Mouse (Mus musculus): ENCODE data around the gene 4933424G06Rik. TPM values are rescaled to one million over a fixed set of nuclear protein-coding genes. Genes with fewer than 3 reads are reported as not detected.

Gene 4933424G06Rik
- polyA plus RNA-seq, 1 experiment from 2014 or later = 0.54 TPM

- Histone ChIP-seq H3K36me3 (replicated peaks; ENCODE audit: control insufficient read depth, insufficient read depth) (peaks cover 53% of the 10 kb centered on the region), H3K4me3 (replicated peaks; ENCODE audit: low read length) (no peak overlapping the region), H3K4me2 (replicated peaks) (no peak overlapping the region), H3K4me1 (replicated peaks; ENCODE audit: control insufficient read depth, insufficient read depth, low read length) (peaks cover 19% of the 10 kb centered on the region), H3K9ac (0 out of 2 replicates have a peak overlapping the region, but pooled peaks have one; percentile 11), H3K9me3 (ENCODE audit: control insufficient read depth, low read length) (no peaks in the 10 kb centered on the region), H3K27ac (no peak overlapping the region), H3K27me3 (ENCODE audit: control insufficient read depth, insufficient read depth, low read length) (no peaks in the 10 kb centered on the region)
- 87% methylated on average over 2 of the region's 2 CpGs for WGBS
- ATAC-seq (ENCODE audit: low FRiP score) = no peak
- no peak for DNase-seq (ENCODE audit: low spot score)
These were observed 2.8 kb upstream of the 4933424G06Rik start for GRCm38 (mm10) chr1:36707166-36707565.

- Histone ChIP-seq H3K9me3 (ENCODE audit: control insufficient read depth, low read length) (no peaks in the 10 kb centered on the region), H3K9ac (no peak overlapping the region; the same call in 1 of the 2 replicates), H3K4me3 (replicated peaks; ENCODE audit: low read length) (no peak overlapping the region), H3K27ac (no peak overlapping the region), H3K36me3 (replicated peaks; ENCODE audit: control insufficient read depth, insufficient read depth) (peaks cover 47% of the 10 kb centered on the region), H3K4me2 (replicated peaks) (0 out of 2 replicates have a peak overlapping the region, but pooled peaks have one; percentile 89), H3K27me3 (ENCODE audit: control insufficient read depth, insufficient read depth, low read length) (no peaks in the 10 kb centered on the region), H3K4me1 (replicated peaks; ENCODE audit: control insufficient read depth, insufficient read depth, low read length) (peaks cover 19% of the 10 kb centered on the region)
- ATAC-seq (ENCODE audit: low FRiP score) (no peak), DNase-seq (ENCODE audit: low spot score) (no peak)
- WGBS = 69% methylated on average over 3 of the region's 3 CpGs
These were observed 2.2 kb upstream of the 4933424G06Rik start for GRCm38 (mm10) chr1:36707797-36708196.

- no peak overlapping the region for H3K27ac ChIP-seq
- H3K36me3 ChIP-seq (replicated peaks; ENCODE audit: control insufficient read depth, insufficient read depth) = peaks cover 39% of the 10 kb centered on the region
- H3K9me3 ChIP-seq (ENCODE audit: control insufficient read depth, low read length) = no peaks in the 10 kb centered on the region
- WGBS = 80% methylated on average over 1 of the region's 1 CpGs
- peak overlapping the region; percentile 89 for H3K4me2 ChIP-seq (replicated peaks)
- ATAC-seq (ENCODE audit: low FRiP score) (no peak), DNase-seq (ENCODE audit: low spot score) (no peak)
- H3K27me3 ChIP-seq (ENCODE audit: control insufficient read depth, insufficient read depth, low read length) = no peaks in the 10 kb centered on the region
- peak overlapping the region; percentile 94 for H3K9ac ChIP-seq
- H3K4me1 ChIP-seq (replicated peaks; ENCODE audit: control insufficient read depth, insufficient read depth, low read length) = peaks cover 19% of the 10 kb centered on the region
- peak overlapping the region; percentile 97 for H3K4me3 ChIP-seq (replicated peaks; ENCODE audit: low read length)
These were observed 1.3 kb upstream of the 4933424G06Rik start for GRCm38 (mm10) chr1:36708626-36709025.

GRCm38 (mm10) chr1:36709055-36709853 lies 695 bp upstream of the 4933424G06Rik start:
- peak; percentile 52 for DNase-seq (ENCODE audit: low spot score)
- Histone ChIP-seq H3K27ac (peak overlapping the region; percentile 79), H3K4me3 (replicated peaks; ENCODE audit: low read length) (peak overlapping the region; percentile 97), H3K36me3 (replicated peaks; ENCODE audit: control insufficient read depth, insufficient read depth) (peaks cover 32% of the 10 kb centered on the region), H3K27me3 (ENCODE audit: control insufficient read depth, insufficient read depth, low read length) (no peaks in the 10 kb centered on the region), H3K4me2 (replicated peaks) (peak overlapping the region; percentile 89), H3K9me3 (ENCODE audit: control insufficient read depth, low read length) (no peaks in the 10 kb centered on the region), H3K4me1 (replicated peaks; ENCODE audit: control insufficient read depth, insufficient read depth, low read length) (peaks cover 19% of the 10 kb centered on the region), H3K9ac (peak overlapping the region; percentile 94)
- WGBS = under 1% methylated on average over 33 of the region's 33 CpGs
- peak; percentile 74 for ATAC-seq (ENCODE audit: low FRiP score)

GRCm38 (mm10) chr1:36711104-36711503 lies 1.2 kb downstream of the 4933424G06Rik start:
- Histone ChIP-seq H3K36me3 (replicated peaks; ENCODE audit: control insufficient read depth, insufficient read depth) (peaks cover 14% of the 10 kb centered on the region; the same call in 1 of the 2 replicates), H3K9me3 (ENCODE audit: control insufficient read depth, low read length) (no peaks in the 10 kb centered on the region), H3K4me2 (replicated peaks) (no peak overlapping the region), H3K4me3 (replicated peaks; ENCODE audit: low read length) (no peak overlapping the region), H3K9ac (no peak overlapping the region), H3K27me3 (ENCODE audit: control insufficient read depth, insufficient read depth, low read length) (no peaks in the 10 kb centered on the region), H3K4me1 (replicated peaks; ENCODE audit: control insufficient read depth, insufficient read depth, low read length) (peaks cover 19% of the 10 kb centered on the region), H3K27ac (no peak overlapping the region)
- ATAC-seq (ENCODE audit: low FRiP score) = no peak
- DNase-seq (ENCODE audit: low spot score) = no peak
- 96% methylated on average over 2 of the region's 2 CpGs for WGBS

GRCm38 (mm10) chr1:36714311-36714710 lies 4.4 kb downstream of the 4933424G06Rik start, which contains the start of gene Actr1b:
Gene Actr1b, minus strand, starts transcription at chr1:36714422.
- H3K27me3 ChIP-seq (ENCODE audit: control insufficient read depth, insufficient read depth, low read length) = no peaks in the 10 kb centered on the region
- WGBS = 82% methylated on average over 5 of the region's 5 CpGs
- no peak within 1 kb of the TSS for H3K9ac ChIP-seq
- 0 out of 2 replicates have a peak, but pooled peaks cover 5% of the 10 kb centered on the region for H3K4me1 ChIP-seq (replicated peaks; ENCODE audit: control insufficient read depth, insufficient read depth, low read length)
- no peak within 1 kb of the TSS for H3K4me2 ChIP-seq (replicated peaks)
- DNase-seq (ENCODE audit: low spot score) = no peak
- no peak within 1 kb of the TSS for H3K27ac ChIP-seq
- no peaks in the 10 kb centered on the region for H3K36me3 ChIP-seq (replicated peaks; ENCODE audit: control insufficient read depth, insufficient read depth)
- H3K4me3 ChIP-seq (replicated peaks; ENCODE audit: low read length) = no peak within 1 kb of the TSS
- H3K9me3 ChIP-seq (ENCODE audit: control insufficient read depth, low read length) = no peaks in the 10 kb centered on the region
- ATAC-seq (ENCODE audit: low FRiP score) = no peak

- Histone ChIP-seq H3K4me3 (replicated peaks; ENCODE audit: low read length) (no peak overlapping the region), H3K4me2 (replicated peaks) (no peak overlapping the region), H3K9me3 (ENCODE audit: control insufficient read depth, low read length) (no peaks in the 10 kb centered on the region), H3K27ac (no peak overlapping the region), H3K36me3 (replicated peaks; ENCODE audit: control insufficient read depth, insufficient read depth) (no peaks in the 10 kb centered on the region), H3K27me3 (ENCODE audit: control insufficient read depth, insufficient read depth, low read length) (no peaks in the 10 kb centered on the region), H3K9ac (no peak overlapping the region), H3K4me1 (replicated peaks; ENCODE audit: control insufficient read depth, insufficient read depth, low read length) (no peaks in the 10 kb centered on the region)
- ATAC-seq (ENCODE audit: low FRiP score) (no peak), DNase-seq (ENCODE audit: low spot score) (no peak)
- WGBS = 86% methylated on average over 1 of the region's 1 CpGs
These were observed 8.8 kb downstream of the 4933424G06Rik start for GRCm38 (mm10) chr1:36718786-36719185.

- H3K4me2 ChIP-seq (replicated peaks) = no peak overlapping the region
- WGBS = 74% methylated on average over 16 of the region's 16 CpGs
- H3K4me1 ChIP-seq (replicated peaks; ENCODE audit: control insufficient read depth, insufficient read depth, low read length) = no peaks in the 10 kb centered on the region
- no peaks in the 10 kb centered on the region for H3K9me3 ChIP-seq (ENCODE audit: control insufficient read depth, low read length)
- H3K36me3 ChIP-seq (replicated peaks; ENCODE audit: control insufficient read depth, insufficient read depth) = no peaks in the 10 kb centered on the region
- no peak overlapping the region for H3K4me3 ChIP-seq (replicated peaks; ENCODE audit: low read length)
- H3K27ac ChIP-seq = 0 out of 2 replicates have a peak overlapping the region, but pooled peaks have one; percentile 20
- ATAC-seq (ENCODE audit: low FRiP score) = no peak
- no peaks in the 10 kb centered on the region for H3K27me3 ChIP-seq (ENCODE audit: control insufficient read depth, insufficient read depth, low read length)
- no peak for DNase-seq (ENCODE audit: low spot score)
- H3K9ac ChIP-seq = no peak overlapping the region
These were observed 13.5 kb downstream of the 4933424G06Rik start for GRCm38 (mm10) chr1:36723146-36724056.

GRCm38 (mm10) chr1:36724057-36724431 lies 14.1 kb downstream of the 4933424G06Rik start:
- Histone ChIP-seq H3K27me3 (ENCODE audit: control insufficient read depth, insufficient read depth, low read length) (no peaks in the 10 kb centered on the region), H3K4me2 (replicated peaks) (no peak overlapping the region), H3K36me3 (replicated peaks; ENCODE audit: control insufficient read depth, insufficient read depth) (no peaks in the 10 kb centered on the region), H3K4me3 (replicated peaks; ENCODE audit: low read length) (no peak overlapping the region), H3K27ac (no peak overlapping the region), H3K9me3 (ENCODE audit: control insufficient read depth, low read length) (no peaks in the 10 kb centered on the region), H3K4me1 (replicated peaks; ENCODE audit: control insufficient read depth, insufficient read depth, low read length) (no peaks in the 10 kb centered on the region), H3K9ac (no peak overlapping the region)
- DNase-seq (ENCODE audit: low spot score) (no peak), ATAC-seq (ENCODE audit: low FRiP score) (no peak)
- 72% methylated on average over 4 of the region's 4 CpGs for WGBS
